Mouse (Mus musculus): ENCODE results near the gene Tsga10ip.

Gene Tsga10ip

DNA sequence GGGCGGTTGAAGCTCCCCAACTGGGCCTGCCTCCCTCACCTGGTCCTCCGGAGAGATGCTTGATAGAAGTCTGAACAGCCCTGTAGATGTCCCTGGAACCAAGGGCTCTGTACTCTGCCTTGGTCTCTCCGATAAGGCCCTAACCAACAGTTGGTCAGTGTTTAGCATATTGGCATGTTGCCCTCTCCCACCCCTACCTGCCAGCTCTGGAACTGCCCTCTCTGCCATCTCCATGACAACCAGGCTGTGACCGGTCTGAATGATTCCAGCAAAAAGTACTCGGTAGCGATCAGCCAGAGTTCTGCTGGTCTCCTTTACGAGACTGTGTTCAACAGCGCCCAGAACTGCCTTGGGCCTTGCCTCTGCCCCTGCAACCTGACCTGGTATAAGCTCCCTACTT lies at the start of gene Tsga10ip:
Gene Tsga10ip (minus strand): TSS at position 234 of the 400 bp plus-strand sequence.
- peak; percentile 48 to 68 for DNase-seq

DNA sequence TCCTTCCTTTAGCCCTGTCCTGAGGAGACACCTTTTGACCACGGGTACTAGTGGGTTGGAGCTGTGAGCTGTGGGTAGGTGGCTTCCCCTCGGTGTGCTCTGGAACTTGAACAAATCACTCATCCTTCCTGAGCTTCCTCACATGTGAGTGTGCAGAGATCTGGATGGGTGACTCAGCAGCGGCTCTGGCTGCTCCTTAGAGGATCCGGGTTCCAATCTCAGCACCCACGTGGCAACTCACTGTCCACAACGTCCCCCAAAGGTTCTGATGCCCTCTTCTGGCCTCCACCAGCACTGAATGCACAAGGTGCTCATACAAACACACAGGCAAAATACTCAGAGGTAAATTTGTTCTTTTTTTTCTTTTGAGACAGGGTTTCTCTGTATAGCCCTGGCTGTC lies 49.4 kb upstream of the Tsga10ip start:
- no peak for DNase-seq

DNA sequence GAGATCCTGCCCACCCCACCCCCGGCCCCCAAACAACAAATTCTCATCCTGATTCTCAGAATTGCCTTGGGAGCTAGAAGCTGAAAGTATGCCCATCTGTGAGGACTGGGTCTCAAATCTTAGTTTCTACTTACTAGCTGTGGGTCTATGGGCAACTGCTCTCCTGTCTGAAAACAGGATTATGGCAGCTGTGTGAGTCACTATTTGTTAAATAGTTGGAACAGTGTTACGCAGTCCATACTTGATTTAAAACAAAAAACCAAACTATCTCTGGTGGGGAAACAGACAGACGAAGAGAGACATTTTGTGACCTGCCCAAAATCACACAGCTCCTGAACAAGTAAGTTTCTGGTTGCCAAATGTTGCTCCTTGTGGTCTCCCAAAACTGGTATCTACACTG lies 47.3 kb upstream of the Tsga10ip start:
- DNase-seq: no peak

DNA sequence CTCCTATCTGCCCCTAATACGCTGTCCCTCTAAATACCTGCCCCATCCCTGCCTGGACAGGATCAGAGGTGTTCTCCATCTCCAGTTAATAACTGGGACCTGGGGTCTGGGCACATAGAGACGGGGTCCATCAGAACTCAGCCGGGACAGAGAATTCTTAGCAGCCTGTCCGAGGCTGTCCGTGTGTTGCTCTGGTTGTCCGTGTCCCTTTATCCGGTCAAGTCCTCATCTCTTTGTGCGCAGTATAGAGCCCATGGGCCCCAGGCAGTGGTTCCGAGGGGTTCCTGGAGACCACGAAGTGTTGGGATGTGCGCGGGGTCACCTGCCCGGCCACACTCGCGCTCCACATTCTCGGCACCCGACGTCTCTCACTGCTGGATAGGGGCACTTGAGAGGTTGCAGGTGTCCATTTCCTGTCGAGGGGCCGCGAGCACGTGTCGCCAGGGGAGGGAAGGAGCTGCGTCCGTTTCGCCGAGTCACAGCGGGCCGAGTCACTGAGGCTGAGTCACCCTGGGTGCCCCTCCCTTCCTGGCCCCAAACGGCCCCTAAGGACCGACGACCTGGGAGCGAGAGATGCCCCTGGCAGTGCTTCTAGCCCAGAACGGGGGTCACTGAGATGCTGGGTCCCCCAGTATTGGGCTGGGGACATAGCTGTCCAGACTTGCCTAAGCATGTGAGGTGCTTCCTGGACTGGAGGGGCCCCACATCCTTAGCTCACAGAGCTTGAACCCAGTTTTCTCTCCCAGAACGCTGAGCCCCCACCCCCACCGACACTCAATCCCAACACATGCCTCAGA lies 46.2 kb upstream of the Tsga10ip start:
- no peak for DNase-seq

DNA sequence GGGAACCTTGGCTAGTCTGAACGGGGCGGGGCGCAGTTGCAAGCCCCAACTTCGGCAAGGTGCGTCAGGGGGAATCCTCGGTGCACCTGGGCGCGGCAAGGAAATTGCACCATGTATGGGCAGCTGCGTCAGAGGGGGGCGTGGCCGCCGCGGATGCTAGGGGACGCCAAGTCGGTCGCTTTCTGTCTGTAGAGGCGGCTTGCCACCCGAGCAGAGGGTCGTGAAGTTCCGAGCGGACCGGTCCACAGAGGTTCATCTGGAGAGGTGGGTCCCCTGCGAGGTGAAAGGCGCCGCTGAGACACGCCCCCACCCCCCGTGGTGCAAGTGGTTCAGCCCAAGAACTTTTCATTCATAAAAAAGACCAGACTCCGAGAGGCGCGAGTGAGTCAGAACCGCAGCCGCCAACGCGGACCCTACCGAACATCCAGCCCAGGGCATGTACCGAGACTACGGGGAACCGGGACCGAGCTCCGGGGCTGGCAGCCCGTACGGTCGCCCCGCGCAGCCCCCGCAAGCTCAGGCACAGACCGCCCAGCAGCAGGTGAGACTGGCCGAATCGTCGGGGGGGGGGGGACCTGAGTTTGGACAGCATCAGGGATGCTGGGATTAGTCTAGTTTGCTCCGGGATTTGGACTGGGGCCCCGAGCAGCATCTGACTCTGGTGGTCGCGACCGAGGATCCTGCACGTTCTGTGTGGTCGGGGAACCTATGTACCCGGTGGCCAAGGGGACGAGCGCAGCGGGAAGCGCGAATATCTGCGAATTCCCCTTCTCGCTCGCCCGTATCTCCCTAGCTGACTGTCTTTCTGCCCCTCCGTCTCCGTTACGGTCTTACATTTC lies 45.4 kb upstream of the Tsga10ip start, which contains the start of gene Fosl1:
Gene Fosl1 (plus strand): TSS at position 33 of the 839 bp plus-strand sequence.
- peak; percentile 74 to 81 for DNase-seq

DNA sequence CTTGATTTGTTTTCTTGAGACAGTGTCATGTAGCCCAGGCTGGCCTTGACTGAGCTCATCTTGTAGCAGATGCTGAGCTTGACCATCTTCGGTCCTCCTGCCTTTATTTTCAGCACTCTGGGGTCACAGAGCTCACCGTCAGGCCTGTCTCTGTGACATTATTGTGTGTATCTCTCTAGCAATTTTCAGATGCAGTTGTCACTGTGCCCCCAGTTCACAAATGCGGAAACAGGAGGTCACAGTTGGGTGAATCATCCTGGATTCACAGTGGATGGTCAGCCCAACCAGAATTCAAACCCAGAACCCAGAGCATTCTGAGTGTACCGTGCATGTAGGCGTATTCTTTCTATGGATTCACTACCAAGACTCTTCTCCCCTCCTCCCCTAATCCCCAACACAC lies 43.4 kb upstream of the Tsga10ip start:
- no peak for DNase-seq

DNA sequence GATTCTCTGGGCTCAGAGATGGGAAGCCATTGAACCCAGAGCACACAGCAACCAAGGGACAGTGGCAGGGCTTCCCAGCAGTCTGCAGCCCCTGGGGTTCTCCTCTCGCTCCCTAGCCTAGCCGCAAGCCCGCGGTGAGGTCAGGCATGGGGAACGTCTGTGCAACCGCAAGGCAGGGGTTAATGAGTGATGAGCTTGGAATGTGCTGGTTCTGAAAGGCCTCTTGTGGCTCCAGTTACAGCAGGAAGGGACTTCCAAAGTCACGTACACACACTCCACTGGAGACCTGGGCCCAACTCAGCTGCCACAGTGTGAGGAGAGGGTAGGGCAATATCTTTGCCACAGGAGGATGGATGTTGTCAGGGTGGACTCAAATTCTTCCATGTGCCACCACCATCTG lies 42.6 kb upstream of the Tsga10ip start:
- DNase-seq: no peak

DNA sequence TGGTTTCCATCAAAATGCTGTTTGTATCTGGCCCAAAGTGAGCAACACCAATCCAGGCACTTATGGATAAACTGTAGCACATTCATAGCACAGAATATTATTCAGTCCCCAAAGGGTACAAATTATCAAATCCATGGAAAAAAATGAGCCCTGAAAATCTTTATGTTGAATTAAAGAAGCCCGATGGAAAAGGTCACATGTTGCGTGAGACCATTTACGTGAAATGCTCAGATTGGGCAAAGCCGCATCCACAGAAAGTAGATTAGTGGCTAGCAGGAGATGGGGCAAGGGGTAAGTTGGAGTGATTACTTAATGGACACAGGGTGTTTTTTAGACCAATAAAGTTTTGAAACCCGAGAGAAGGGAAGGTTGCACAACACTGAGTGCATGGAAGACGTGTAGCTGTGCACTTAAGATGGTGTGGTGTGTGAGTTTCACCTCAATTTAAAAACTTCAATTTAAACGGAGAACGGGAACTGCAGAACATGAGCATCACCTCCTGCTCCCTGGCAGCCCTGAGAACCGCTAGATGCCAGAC lies 42.1 kb upstream of the Tsga10ip start:
- no peak for DNase-seq

DNA sequence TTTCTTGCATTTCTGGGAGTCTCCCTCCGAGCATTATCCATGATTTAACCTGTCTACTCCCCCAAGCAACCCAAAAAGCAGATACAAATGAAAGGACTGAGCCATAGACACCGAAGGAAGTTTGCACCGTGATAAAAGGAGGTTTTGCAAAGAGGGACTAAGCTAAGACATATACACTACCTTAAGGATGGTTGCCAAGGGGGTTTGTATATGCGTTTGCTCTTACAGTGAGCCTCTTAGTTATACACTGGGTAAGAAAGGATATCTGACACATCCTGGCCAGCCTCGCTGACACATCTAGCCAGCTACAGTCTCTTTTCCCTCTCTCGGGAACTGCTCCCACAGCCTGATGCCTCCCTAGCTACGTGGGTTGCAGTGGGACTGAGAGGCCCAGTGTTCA lies 31.6 kb upstream of the Tsga10ip start:
- DNase-seq: no peak

DNA sequence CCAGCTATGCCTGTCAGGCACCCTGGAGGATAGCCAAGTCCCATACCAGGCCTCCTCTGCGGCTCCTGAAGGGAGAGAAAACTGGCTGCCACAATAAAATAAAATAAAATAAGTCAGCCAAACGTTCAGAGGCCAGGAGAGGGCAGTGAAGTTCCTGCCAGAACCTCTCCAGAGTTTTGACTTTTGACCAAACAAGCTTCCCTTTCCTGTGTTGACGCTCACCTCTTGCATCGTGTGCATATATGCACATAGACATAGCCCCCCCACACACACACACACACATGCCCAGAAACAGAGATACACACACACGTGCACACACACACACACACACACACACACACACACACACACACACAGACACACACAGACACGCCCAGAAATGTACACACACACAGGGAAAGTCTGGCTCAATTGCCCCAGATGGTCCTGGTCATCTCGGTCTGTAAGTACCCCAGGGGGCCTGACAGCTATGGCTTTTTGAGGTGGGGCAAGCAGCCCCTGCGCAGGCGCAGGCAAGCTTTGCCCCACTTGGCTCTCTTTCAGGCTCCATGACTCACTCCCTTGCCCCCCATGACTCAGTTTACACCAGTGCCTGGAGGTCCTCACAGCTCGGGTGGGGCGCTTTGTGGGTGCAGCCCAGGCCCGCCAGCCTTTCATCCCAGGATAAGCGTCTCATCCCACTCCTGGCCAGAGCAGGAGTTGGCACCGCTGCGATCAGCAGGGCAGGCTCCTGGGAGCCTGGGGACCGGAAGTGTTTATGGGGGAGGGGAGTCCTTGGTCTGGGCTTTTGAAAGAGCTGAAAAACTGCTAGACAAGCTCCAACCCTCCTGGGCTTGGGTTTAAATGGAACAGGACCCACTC lies 30.9 kb upstream of the Tsga10ip start:
- peak in 1 of 2 experiments; percentile 55 for DNase-seq

DNA sequence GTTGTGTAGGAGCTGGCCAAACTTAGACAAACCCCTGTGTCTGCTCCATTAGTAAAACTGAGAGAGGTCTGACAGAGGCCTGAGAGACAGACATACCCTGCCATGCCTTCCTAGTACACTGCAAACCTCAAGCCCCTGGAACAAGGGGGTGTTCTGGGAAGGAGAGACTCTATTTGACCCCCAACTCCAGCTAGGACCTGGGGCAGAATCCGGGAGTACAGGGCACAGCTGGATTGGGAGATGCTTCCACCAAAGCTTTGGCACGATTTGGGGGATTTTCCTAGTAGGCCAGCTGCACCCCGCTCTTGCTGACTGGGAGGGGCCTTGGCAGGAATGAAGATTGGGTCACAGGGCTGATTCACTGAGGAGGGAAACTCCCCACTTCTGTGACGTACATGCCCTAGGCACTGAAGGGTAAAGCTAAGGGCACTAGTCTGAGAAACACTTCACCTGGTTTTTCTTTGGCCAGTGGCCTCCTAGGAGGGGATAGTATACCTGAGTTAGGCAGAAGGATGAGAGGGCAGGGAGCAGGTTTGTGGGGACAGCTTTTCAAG lies 29.7 kb upstream of the Tsga10ip start:
- no peak for DNase-seq

DNA sequence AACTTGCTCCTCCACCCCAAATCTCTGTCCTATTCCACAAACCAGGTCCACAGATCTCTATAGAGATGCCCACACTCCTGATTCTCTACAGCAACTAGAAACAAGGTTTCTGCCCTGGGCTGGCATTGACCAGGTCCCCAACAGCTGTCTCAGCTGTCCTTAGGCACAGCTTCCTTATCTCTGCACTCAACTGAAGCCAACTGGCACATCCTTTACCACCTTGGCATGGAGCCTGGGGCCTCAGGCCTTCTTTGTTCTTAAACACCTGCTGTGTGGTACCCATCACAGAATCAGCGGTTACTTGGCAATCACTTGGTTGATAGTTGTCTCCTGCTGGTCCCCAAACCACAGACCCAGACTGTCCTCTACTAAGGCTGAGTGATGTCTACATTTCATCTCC lies 28.1 kb upstream of the Tsga10ip start:
- peak in 1 of 2 experiments; percentile 49 for DNase-seq

DNA sequence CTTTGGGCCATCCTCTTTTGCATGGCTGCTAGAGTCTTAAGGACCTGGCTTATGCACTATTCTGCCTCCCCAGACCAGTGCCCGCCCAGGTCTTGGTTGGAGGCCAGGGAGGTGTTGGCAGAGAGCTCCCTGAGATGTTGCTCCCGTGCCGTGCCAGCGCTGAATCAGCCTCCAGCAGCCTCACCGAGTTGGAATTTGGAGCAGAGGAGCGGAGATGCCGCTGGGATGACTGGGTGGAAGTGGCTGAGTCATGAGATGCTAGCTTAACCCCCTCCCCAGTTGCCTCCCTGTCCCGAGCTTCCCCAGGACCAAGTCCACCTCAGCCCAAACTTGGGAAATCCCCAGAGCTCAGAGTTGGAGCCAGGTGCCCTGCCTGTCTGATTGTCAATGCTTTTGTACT lies 27.5 kb upstream of the Tsga10ip start:
- peak; percentile 78 to 81 for DNase-seq

DNA sequence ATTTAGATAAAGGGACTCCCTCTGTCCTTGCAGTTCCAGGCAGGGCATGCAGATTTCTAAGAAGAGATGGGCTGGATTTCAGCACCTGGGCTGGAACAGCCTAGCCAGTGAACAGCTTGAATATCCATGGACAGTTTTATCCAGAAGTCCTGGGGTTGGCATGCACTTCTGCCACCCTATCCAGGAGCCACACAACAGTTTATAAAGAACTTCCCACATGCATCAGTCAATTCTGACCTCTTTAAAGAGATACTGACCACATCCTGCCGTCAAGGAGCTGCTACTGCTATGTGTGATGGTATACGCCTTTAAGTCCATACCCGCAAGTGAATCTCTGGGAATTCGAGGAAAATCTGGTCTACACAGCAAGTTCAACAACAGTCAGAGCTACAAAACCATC lies 26.9 kb upstream of the Tsga10ip start:
- DNase-seq: no peak

DNA sequence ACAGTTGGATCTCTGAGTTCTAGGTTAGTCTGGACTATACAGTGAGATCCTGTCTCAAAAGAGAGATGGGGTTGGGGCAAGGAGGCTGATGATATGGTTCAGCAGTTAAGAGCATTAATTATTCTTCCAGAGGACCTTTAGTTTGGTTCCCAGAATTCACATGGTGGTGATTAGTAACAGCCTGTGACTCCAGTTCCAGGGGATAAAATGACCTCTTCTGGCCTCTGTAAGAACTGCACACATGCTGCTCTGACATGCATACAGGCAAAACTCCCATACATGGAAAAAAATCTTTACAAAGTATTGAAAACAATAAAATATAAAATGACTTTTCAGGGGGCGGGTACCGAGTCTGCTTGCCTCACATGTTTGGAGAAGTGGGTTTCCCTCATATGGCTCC lies 25.8 kb upstream of the Tsga10ip start:
- DNase-seq: peak in 1 of 2 experiments; percentile 55

DNA sequence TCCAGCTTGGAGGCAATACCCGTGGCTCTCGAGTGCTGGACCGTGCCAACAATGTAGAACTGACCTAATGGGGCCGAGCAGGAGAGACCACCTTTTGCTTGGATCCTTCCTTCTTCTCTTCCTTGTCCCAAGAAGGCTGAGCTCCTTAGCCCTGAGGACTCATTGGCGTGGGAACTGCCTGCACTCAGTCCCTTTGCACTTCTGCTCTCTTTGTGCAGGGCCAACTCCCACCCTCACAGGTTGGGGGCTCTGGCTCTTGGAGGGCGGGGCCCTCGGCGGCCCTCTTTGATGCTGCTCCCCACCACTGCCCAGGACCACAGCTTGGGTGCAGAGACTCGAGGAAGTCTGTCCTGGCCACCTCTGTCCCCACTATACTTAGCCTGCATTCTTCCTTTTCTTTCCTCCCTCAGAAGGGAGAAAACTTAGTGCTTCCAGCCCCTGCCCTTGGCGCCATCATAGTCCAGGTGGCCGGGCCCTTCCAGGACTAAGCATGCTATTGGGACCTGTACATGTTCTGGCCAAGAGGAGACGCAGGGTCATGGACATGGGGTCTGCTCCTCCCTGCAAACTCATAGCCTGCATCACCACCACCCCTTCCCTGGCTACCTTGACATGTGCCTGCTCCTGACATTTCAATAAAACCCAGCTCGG lies 24.4 kb upstream of the Tsga10ip start:
- no peak for DNase-seq

DNA sequence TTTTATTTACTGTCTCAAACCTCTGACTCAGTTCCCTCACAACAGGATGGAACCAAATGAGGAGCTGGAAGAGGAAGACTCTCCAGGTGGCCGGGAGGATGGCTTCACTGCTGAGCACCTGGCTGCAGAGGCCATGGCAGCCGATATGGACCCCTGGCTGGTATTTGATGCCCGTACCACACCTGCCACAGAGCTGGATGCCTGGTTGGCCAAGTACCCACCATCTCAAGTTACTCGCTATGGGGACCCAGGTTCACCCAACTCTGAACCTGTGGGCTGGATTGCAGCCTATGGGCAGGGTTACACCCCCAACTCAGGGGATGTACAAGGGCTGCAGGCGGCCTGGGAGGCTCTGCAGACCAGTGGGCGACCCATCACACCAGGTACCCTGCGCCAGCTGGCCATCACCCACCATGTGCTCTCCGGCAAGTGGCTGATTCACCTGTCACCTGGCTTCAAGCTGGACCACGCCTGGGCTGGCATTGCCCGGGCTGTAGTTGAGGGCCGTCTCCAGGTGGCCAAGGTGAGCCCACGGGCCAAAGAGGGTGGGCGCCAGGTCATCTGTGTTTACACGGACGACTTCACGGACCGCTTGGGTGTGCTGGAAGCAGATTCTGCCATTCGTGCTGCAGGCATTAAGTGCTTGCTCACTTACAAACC lies 23.7 kb upstream of the Tsga10ip start:
- peak in 1 of 2 experiments; percentile 46 for DNase-seq

DNA sequence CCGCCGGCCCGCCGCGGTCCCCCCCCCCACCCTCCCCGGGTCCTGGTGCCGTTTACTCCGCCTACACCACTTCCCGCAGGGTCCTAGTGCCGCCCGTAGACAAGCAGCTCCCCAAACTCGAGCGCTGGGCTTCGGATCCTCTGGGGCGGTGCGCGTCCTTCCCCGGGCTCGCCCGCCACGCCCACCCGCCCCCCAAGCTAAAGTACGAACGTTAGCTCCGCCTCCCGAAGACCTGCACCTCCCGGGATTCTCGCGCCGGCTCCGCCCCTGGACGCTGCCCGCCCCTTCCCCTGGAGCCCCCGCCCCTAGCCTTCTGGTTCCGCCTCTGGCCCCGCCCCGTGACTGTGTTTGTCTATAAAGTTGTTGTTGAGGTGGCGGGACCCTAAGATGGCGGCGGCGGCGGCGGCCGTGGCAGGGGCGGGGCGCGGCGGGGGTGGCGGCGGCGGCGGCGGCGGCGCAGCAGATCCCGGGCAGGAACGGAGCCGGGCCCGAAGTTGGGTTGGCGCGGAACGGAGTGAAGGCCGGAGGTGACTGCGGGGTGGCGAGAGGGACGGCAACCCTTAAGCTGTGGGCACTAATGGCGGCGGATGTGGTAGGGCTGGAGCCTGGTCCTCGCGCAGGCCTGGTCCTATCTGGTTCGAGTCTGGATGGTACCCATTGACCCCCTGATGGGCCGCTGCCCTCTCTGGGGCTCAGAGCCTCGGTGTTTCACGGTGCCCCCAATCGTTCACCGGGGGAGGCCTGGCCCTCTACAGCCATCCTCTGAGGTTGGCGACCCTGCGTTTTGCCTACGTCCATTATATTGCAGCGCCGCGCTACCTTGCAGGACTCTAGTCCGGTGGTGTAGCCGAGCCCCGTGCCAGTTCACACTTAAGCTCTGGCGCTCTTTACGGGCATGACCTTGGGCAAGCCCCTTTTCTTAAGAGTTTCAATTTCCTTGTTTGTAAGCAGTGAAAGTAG lies 22.7 kb upstream of the Tsga10ip start, which contains the start of the genes Drap1 and AI837181:
Gene Drap1 (minus strand): TSS at position 198 of the 960 bp plus-strand sequence.
Gene AI837181 (plus strand): TSS at position 363 of the 960 bp plus-strand sequence.
- peak; percentile 97 to 98 for DNase-seq

DNA sequence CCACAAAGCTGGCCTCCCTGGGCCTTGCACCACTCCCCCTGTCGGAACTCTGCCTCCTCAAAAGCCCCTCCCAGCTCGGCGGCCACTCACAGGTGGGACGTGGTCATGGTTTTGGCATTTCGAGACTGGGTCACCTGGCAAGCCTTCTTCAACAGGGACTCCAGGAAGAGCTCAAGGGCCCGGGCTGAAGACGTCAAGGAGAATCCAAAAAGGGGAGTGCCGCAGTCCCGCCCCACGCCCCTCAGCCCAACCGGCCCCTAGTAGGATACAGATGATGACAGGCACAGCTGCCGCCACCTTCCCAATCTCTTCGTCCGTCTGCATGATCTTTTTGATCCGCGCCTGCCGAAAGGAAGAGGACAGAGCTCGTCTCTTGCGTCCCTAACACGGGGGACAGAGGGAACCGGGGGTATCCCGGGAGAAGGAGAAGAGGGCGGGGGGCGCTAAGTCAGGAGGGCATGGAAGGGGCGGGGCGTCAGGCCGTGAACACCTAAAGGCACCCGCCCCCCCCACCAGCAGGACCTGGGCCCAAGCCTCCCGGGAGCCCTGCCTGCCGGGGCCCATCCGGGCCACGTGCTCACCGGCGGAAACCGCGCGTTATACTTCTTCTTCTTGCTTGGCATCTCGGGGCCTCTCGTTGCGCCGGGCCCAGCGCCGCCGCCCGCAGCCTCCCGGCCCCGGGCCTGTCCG lies 21.9 kb upstream of the Tsga10ip start:
- peak; percentile 80 to 84 for DNase-seq

Measured in cerebellum, postnatal 14 days (tissue).